8 mouse cellular contexts compared by ENCODE assay signal in genomic region chr7:107594857-107595402, GRCm38 (mm10). TPM values are rescaled to one million over a fixed set of nuclear protein-coding genes. Genes with fewer than 3 reads are reported as not detected.
A peak's percentile ranks its signal among the peaks of the same experiment; 100 is the strongest.
DNase-seq lines count a peak whose midpoint lies in the region; ATAC-seq and TF ChIP-seq lines count a peak whose summit lies in the region.

TSS of gene Ppfibp2 (plus strand) at chr7:107595207.

- no peak; the same call in 1 of the 2 replicates for TF ChIP-seq EP300 in ES-Bruce4 (IDR thresholded peaks at IDR 0.05; ENCODE audit: insufficient read depth, low read depth, low read length)

- no peaks in the 10 kb centered on the region for H3K9me3 ChIP-seq in ES-Bruce4 (replicated peaks; ENCODE audit: control insufficient read depth, insufficient read depth, low read length, poor library complexity, severe bottlenecking)
- no peaks in the 10 kb centered on the region for H3K9me3 ChIP-seq in forebrain, postnatal 0 days (ENCODE audit: low read length)
- no peaks in the 10 kb centered on the region for H3K9me3 ChIP-seq in liver, embryonic 16.5 days (replicated peaks; ENCODE audit: control insufficient read depth, low read length)
- no peaks in the 10 kb centered on the region for H3K9me3 ChIP-seq in neural tube, embryonic 12.5 days
- H3K9me3 ChIP-seq in stomach, embryonic 16.5 days (replicated peaks; ENCODE audit: control insufficient read depth, low read length) = no peaks in the 10 kb centered on the region

- H3K27ac ChIP-seq in ES-Bruce4 (ENCODE audit: insufficient read depth, low read length) = peak within 1 kb of the TSS; percentile 87
- no peak within 1 kb of the TSS; the same call in 1 of the 2 replicates for H3K27ac ChIP-seq in forebrain, postnatal 0 days (ENCODE audit: low read depth, low read length)
- H3K27ac ChIP-seq in liver, embryonic 16.5 days (ENCODE audit: low read length) = peak within 1 kb of the TSS; percentile 79
- no peak within 1 kb of the TSS for H3K27ac ChIP-seq in neural tube, embryonic 12.5 days
- peak within 1 kb of the TSS; percentile 76 for H3K27ac ChIP-seq in stomach, embryonic 16.5 days (ENCODE audit: low read length)

- H3K4me3 ChIP-seq in ES-Bruce4 (ENCODE audit: low read depth, low read length) = peak within 1 kb of the TSS; percentile 87
- peak within 1 kb of the TSS; percentile 66 for H3K4me3 ChIP-seq in forebrain, postnatal 0 days (ENCODE audit: low read depth, low read length)
- peak within 1 kb of the TSS; percentile 62 for H3K4me3 ChIP-seq in liver, embryonic 16.5 days (ENCODE audit: low read depth, low read length)
- peak within 1 kb of the TSS; percentile 50 for H3K4me3 ChIP-seq in neural tube, embryonic 12.5 days
- peak within 1 kb of the TSS; percentile 64 for H3K4me3 ChIP-seq in stomach, embryonic 16.5 days (replicated peaks; ENCODE audit: low read length)

- peak within 1 kb of the TSS; percentile 93 for H3K4me2 ChIP-seq in forebrain, postnatal 0 days (ENCODE audit: low read depth)
- H3K4me2 ChIP-seq in liver, embryonic 16.5 days (ENCODE audit: low read depth, low read length) = peak within 1 kb of the TSS; percentile 70
- H3K4me2 ChIP-seq in neural tube, embryonic 12.5 days (replicated peaks) = peak within 1 kb of the TSS; percentile 96
- peak within 1 kb of the TSS; percentile 94 for H3K4me2 ChIP-seq in stomach, embryonic 16.5 days (ENCODE audit: low read depth, low read length)

- TF ChIP-seq POLR2A in ES-Bruce4 (IDR thresholded peaks at IDR 0.05; ENCODE audit: insufficient read depth, low read length) = no peak

- WGBS in forebrain, postnatal 0 days = 3% methylated on average over 23 of the region's 24 CpGs
- under 1% methylated on average over 24 of the region's 24 CpGs for WGBS in liver, embryonic 16.5 days (ENCODE audit: insufficient replicate concordance)
- WGBS in neural tube, embryonic 12.5 days = 1% methylated on average over 23 of the region's 24 CpGs
- WGBS in stomach, embryonic 16.5 days = under 1% methylated on average over 24 of the region's 24 CpGs

- H3K27me3 ChIP-seq in ES-Bruce4 (ENCODE audit: control insufficient read depth, insufficient read depth, low read length, poor library complexity, severe bottlenecking) = no peaks in the 10 kb centered on the region
- no peaks in the 10 kb centered on the region; the same call in 1 of the 2 replicates for H3K27me3 ChIP-seq in forebrain, postnatal 0 days (ENCODE audit: insufficient read depth, low read length)
- no peaks in the 10 kb centered on the region for H3K27me3 ChIP-seq in liver, embryonic 16.5 days (ENCODE audit: control insufficient read depth, insufficient read depth, low read depth, low read length)
- no peaks in the 10 kb centered on the region; the same call in 1 of the 2 replicates for H3K27me3 ChIP-seq in neural tube, embryonic 12.5 days (replicated peaks)
- H3K27me3 ChIP-seq in stomach, embryonic 16.5 days (ENCODE audit: control insufficient read depth, insufficient read depth, low read length) = no peaks in the 10 kb centered on the region

- peak; percentile 89 for ATAC-seq in forebrain, postnatal 0 days
- ATAC-seq in liver, embryonic 16.5 days (ENCODE audit: low read depth) = peak; percentile 92
- peak; percentile 97 for ATAC-seq in neural tube, embryonic 12.5 days (ENCODE audit: low FRiP score, low read depth)
- ATAC-seq in stomach, embryonic 16.5 days (ENCODE audit: insufficient read depth, low FRiP score) = peak; percentile 97

- DNase-seq in cerebellum, adult 8-10 months = peak; percentile 61
- DNase-seq in forebrain, postnatal 0 days = no peak
- peak; percentile 73 for DNase-seq in heart, postnatal 25 days (ENCODE audit: low spot score)
- peak; percentile 90 for DNase-seq in layer of hippocampus, adult 11-12 months (ENCODE audit: low spot score)

- TF ChIP-seq CTCF in ES-Bruce4 (IDR thresholded peaks at IDR 0.05; ENCODE audit: low read depth, low read length) = no peak
- no peak for TF ChIP-seq CTCF in forebrain, postnatal 0 days (IDR thresholded peaks at IDR 0.05; ENCODE audit: low read depth)

- no peaks in the 10 kb centered on the region for H3K4me1 ChIP-seq in ES-Bruce4 (ENCODE audit: control insufficient read depth, insufficient read depth, low read length)
- no peaks in the 10 kb centered on the region for H3K4me1 ChIP-seq in forebrain, postnatal 0 days (ENCODE audit: insufficient read depth)
- no peaks in the 10 kb centered on the region; the same call in 1 of the 2 replicates for H3K4me1 ChIP-seq in liver, embryonic 16.5 days (ENCODE audit: control insufficient read depth, low read depth, low read length)
- peaks cover 14% of the 10 kb centered on the region for H3K4me1 ChIP-seq in neural tube, embryonic 12.5 days
- peaks cover 2% of the 10 kb centered on the region; the same call in 1 of the 2 replicates for H3K4me1 ChIP-seq in stomach, embryonic 16.5 days (ENCODE audit: control insufficient read depth, insufficient read depth, low read length)

- H3K36me3 ChIP-seq in ES-Bruce4 (ENCODE audit: control insufficient read depth, insufficient read depth, low read length, poor library complexity, severe bottlenecking) = no peaks in the 10 kb centered on the region
- no peaks in the 10 kb centered on the region for H3K36me3 ChIP-seq in forebrain, postnatal 0 days (ENCODE audit: insufficient read depth)
- no peaks in the 10 kb centered on the region for H3K36me3 ChIP-seq in liver, embryonic 16.5 days (ENCODE audit: control insufficient read depth, insufficient read depth)
- no peaks in the 10 kb centered on the region for H3K36me3 ChIP-seq in neural tube, embryonic 12.5 days
- H3K36me3 ChIP-seq in stomach, embryonic 16.5 days (ENCODE audit: control insufficient read depth, insufficient read depth, low read length) = no peaks in the 10 kb centered on the region

- peak within 1 kb of the TSS; percentile 80 for H3K9ac ChIP-seq in ES-Bruce4 (ENCODE audit: low read depth, poor library complexity, severe bottlenecking)
- H3K9ac ChIP-seq in forebrain, postnatal 0 days = peak within 1 kb of the TSS; percentile 46; the same call in 1 of the 2 replicates
- peak within 1 kb of the TSS; percentile 43 for H3K9ac ChIP-seq in liver, embryonic 16.5 days (ENCODE audit: low read depth, low read length)
- peak within 1 kb of the TSS; percentile 48 for H3K9ac ChIP-seq in neural tube, embryonic 12.5 days
- peak within 1 kb of the TSS; percentile 71 for H3K9ac ChIP-seq in stomach, embryonic 16.5 days (ENCODE audit: low read length)

- intact Hi-C loops in heart, postnatal 25 days (cut with DNase I) = loop anchor here (5.0 kb wide), 1 partner anchor 67 kb away; no protein-coding TSS in a partner anchor

RNA-seq across cellular contexts. Expression of gene Ppfibp2, which starts in this region (rescaled TPM):
- 11.7 and 12.4 TPM in 2 replicates for polyA plus RNA-seq in ES-Bruce4 (2011; ENCODE audit: insufficient read depth, insufficient read length, low read depth, missing spikeins)
- total RNA-seq in forebrain, postnatal 0 days (2014; rRNA removed) = 2.8 and 3.1 TPM in 2 replicates
- polyA plus RNA-seq in forebrain, postnatal 0 days (2015; fragmentation: Nextera tagmentation; extraction: Ambion mirVana) = 1.2 TPM in 2 replicates
- total RNA-seq in heart, postnatal 25 days (2021) = 10 to 100 TPM; 20.4 to 20.9 TPM
- polyA plus RNA-seq in liver, embryonic 16.5 days (2015; fragmentation: Nextera tagmentation; extraction: Ambion mirVana) = 4.2 and 4.6 TPM in 2 replicates
- 2.5 and 3.5 TPM in 2 replicates for polyA plus RNA-seq in neural tube, embryonic 12.5 days (2016; fragmentation: Nextera tagmentation; extraction: Ambion mirVana)
- 20.3 and 24.6 TPM in 2 replicates for polyA plus RNA-seq in stomach, embryonic 16.5 days (2015; fragmentation: Nextera tagmentation; extraction: Ambion mirVana)

Comparison
In these comparisons a context has a peak if more than half of its experiments do, and no peak if none do; other contexts are left out.
1. H3K27ac ChIP-seq: peak in ES-Bruce4 (single experiment), liver, embryonic 16.5 days (single experiment) and stomach, embryonic 16.5 days (single experiment); none in forebrain, postnatal 0 days (single experiment) and neural tube, embryonic 12.5 days (single experiment).
2. Peak in every context shown above with its lines, with median percentiles within 50 percentile points of each other: H3K4me3 ChIP-seq, H3K9ac ChIP-seq, ATAC-seq and H3K4me2 ChIP-seq.